Mouse (Mus musculus) heart, postnatal 0 days (tissue): ENCODE measurements around the gene Atg7.

Experiments
- CTCF ChIP-seq: IDR thresholded peaks from 2 replicates; pipeline ENCODE4 v1.5.1; 2016; ENCODE audit warnings: antibody characterized with exemption, control low read depth, low read depth
- EP300 ChIP-seq: IDR thresholded peaks from 2 replicates; pipeline ENCODE4 v1.6.1; 2016; ENCODE audit warnings: antibody characterized with exemption, low read depth

DNA sequence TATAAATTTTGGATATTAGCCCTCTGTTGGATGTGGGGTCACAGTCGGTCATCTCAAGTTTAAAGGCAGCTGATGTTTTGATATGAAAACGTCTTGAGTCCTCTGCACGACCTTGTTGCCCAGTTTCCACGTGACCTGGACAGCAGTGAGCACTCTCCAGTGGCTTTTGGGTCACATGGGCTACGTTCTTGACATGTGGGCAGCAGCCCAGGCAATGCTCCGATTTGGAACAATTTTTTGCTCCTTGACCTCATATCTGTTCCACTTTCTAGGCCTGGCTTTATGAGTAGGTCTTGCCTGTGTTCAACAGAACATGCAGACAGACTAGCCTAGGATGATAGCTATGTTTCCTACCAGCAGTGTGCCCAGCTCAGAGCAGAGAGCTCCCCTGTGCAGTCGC is 115.9 kb downstream of the Atg7 start:
- TF ChIP-seq CTCF = no peak
- TF ChIP-seq EP300 = no peak
